Mouse (Mus musculus): ENCODE data around the gene Ang4.
"Not testable (repeated sequence)": the region's sequence is repeated elsewhere in the genome, so short reads cannot be mapped to it uniquely, and the experiment has no call there.

The Ang4 gene

GRCm38 (mm10) chr14:51773490-51773889, at the start of gene Ang4:
Gene Ang4, minus strand, starts transcription at chr14:51773590.
- DNase-seq = no peak

- DNase-seq = no peak
These were observed 26.4 kb upstream of the Ang4 start, which contains the start of gene AY358078 for GRCm38 (mm10) chr14:51799746-51800145. Gene AY358078, plus strand, starts transcription at chr14:51800046.

- DNase-seq = no peak
These were observed 20.7 kb upstream of the Ang4 start for GRCm38 (mm10) chr14:51794106-51794505.

- no peak for DNase-seq
These were observed 15.8 kb upstream of the Ang4 start for GRCm38 (mm10) chr14:51789196-51789595.

- peak; percentile 5 to 8 for DNase-seq
These were observed 13.7 kb upstream of the Ang4 start for GRCm38 (mm10) chr14:51787061-51787460.

GRCm38 (mm10) chr14:51786335-51786734, 12.9 kb upstream of the Ang4 start:
- DNase-seq = no peak

GRCm38 (mm10) chr14:51778865-51779481, 5.6 kb upstream of the Ang4 start:
- no peak for DNase-seq

- no peak for DNase-seq
These were observed 4.4 kb upstream of the Ang4 start for GRCm38 (mm10) chr14:51777791-51778190.

GRCm38 (mm10) chr14:51771378-51771777, 2.0 kb downstream of the Ang4 start:
- not testable (repeated sequence) for DNase-seq

GRCm38 (mm10) chr14:51755944-51756343, 17.4 kb downstream of the Ang4 start:
- no peak for DNase-seq

GRCm38 (mm10) chr14:51740347-51741170, 32.8 kb downstream of the Ang4 start:
- no peak for DNase-seq

- no peak for DNase-seq
These were observed 34.0 kb downstream of the Ang4 start for GRCm38 (mm10) chr14:51739150-51739993.

GRCm38 (mm10) chr14:51738411-51739149, 34.8 kb downstream of the Ang4 start:
- no peak for DNase-seq

- no peak for DNase-seq
These were observed 35.4 kb downstream of the Ang4 start for GRCm38 (mm10) chr14:51737967-51738366.

GRCm38 (mm10) chr14:51717083-51717482, 56.3 kb downstream of the Ang4 start, which contains the start of gene Gm5800:
Gene Gm5800, minus strand, starts transcription at chr14:51717183.
- DNase-seq = no peak
